Mouse (Mus musculus) left cerebral cortex, postnatal 25 days (tissue): Measurements from ENCODE around the gene Mdc1. TPM values are rescaled to one million over a fixed set of nuclear protein-coding genes. Genes with fewer than 3 reads are reported as not detected.

Experiments
- DNase-seq, 2 experiments: peaks; one replicate each; pipeline ENCODE4 v3.0.0; 2022; ENCODE audit warnings: low spot score in 2 of 2, mixed read lengths in 1 of 2
- intact Hi-C: fragments of 180-260 bp; cut with DNase I; formaldehyde crosslinking; loops from one replicate; pipeline ENCODE4 v1.15.1; 2025
- total RNA-seq, 2 experiments: library from RNA; stranded (reverse); gene quantifications; 2 replicates each; pipeline ENCODE4 v1.2.3; 2021

The Mdc1 gene
- 10 to 100 TPM in 1 of 2 experiments, 1 to 10 TPM in 1; 9.7 to 12.0 TPM for total RNA-seq

- peak; percentile 100 for DNase-seq
- intact Hi-C loops = no loop called here
These were observed at the start of gene Mdc1 for GRCm38 (mm10) chr17:35841076-35841950. TSS of gene Mdc1 (plus strand) at chr17:35841515.

GRCm38 (mm10) chr17:35792837-35793236, 48.5 kb upstream of the Mdc1 start:
- DNase-seq = no peak
- intact Hi-C loops = no loop called here

- intact Hi-C loops = no loop called here
- no peak for DNase-seq
These were observed 46.2 kb upstream of the Mdc1 start for GRCm38 (mm10) chr17:35795099-35795498.

GRCm38 (mm10) chr17:35795656-35796055, 45.7 kb upstream of the Mdc1 start:
- intact Hi-C loops = no loop called here

GRCm38 (mm10) chr17:35796835-35797234, 44.5 kb upstream of the Mdc1 start:
- DNase-seq = no peak
- intact Hi-C loops = no loop called here

More at GRCm38 (mm10) chr17:35795656-35796055, 45.7 kb upstream of the Mdc1 start:
- DNase-seq = no peak

GRCm38 (mm10) chr17:35800905-35801304, 40.4 kb upstream of the Mdc1 start:
- intact Hi-C loops = no loop called here
- no peak for DNase-seq

GRCm38 (mm10) chr17:35803020-35803419, 38.3 kb upstream of the Mdc1 start:
- intact Hi-C loops = no loop called here
- DNase-seq = no peak

- DNase-seq = no peak
- intact Hi-C loops = no loop called here
These were observed 37.4 kb upstream of the Mdc1 start for GRCm38 (mm10) chr17:35803858-35804399.

GRCm38 (mm10) chr17:35808073-35808472, 33.2 kb upstream of the Mdc1 start:
- intact Hi-C loops = no loop called here
- DNase-seq = no peak

- no peak for DNase-seq
These were observed 31.9 kb upstream of the Mdc1 start for GRCm38 (mm10) chr17:35809395-35809794.

GRCm38 (mm10) chr17:35810900-35811648, 30.2 kb upstream of the Mdc1 start:
- DNase-seq = no peak
- intact Hi-C loops = no loop called here

More at GRCm38 (mm10) chr17:35809395-35809794, 31.9 kb upstream of the Mdc1 start:
- intact Hi-C loops = no loop called here

GRCm38 (mm10) chr17:35812307-35812706, 29.0 kb upstream of the Mdc1 start:
- DNase-seq = no peak
- intact Hi-C loops = no loop called here

- peak in 1 of 2 experiments; percentile 4 for DNase-seq
- intact Hi-C loops = no loop called here
These were observed 28.6 kb upstream of the Mdc1 start for GRCm38 (mm10) chr17:35812736-35813135.

- DNase-seq = peak; percentile 52 to 75
- intact Hi-C loops = no loop called here
These were observed 28.1 kb upstream of the Mdc1 start for GRCm38 (mm10) chr17:35813245-35813647.

- intact Hi-C loops = no loop called here
- DNase-seq = no peak
These were observed 27.7 kb upstream of the Mdc1 start for GRCm38 (mm10) chr17:35813653-35814052.

GRCm38 (mm10) chr17:35814678-35815077, 26.6 kb upstream of the Mdc1 start:
- no peak for DNase-seq
- intact Hi-C loops = no loop called here

- intact Hi-C loops = no loop called here
- no peak for DNase-seq
These were observed 25.5 kb upstream of the Mdc1 start for GRCm38 (mm10) chr17:35815836-35816235.

- DNase-seq = no peak
- intact Hi-C loops = no loop called here
These were observed 24.6 kb upstream of the Mdc1 start for GRCm38 (mm10) chr17:35816686-35817085.

GRCm38 (mm10) chr17:35817226-35817625, 24.1 kb upstream of the Mdc1 start:
- intact Hi-C loops = no loop called here
- no peak for DNase-seq

- intact Hi-C loops = no loop called here
- no peak for DNase-seq
These were observed 21.2 kb upstream of the Mdc1 start for GRCm38 (mm10) chr17:35820111-35820510.
